Mouse (Mus musculus) liver, adult 2 months (tissue): ENCODE measurements around the gene 0610010F05Rik. TPM values are rescaled to one million over a fixed set of nuclear protein-coding genes. Genes with fewer than 3 reads are reported as not detected.

Source experiments
- DNase-seq: peaks from one replicate; pipeline ENCODE4 v3.0.0-alpha.2; 2011; ENCODE audit warnings: low read depth, low spot score; ENCODE audit errors: extremely low read depth
- H3K27ac ChIP-seq: fragments of 200-500 bp; replicated peaks from 2 replicates; pipeline ENCODE4 v1.5.1; 2012; ENCODE audit warnings: low read depth, mild to moderate bottlenecking, control low read depth, inconsistent platforms, low read length; ENCODE audit not compliant: insufficient read depth
- H3K27me3 ChIP-seq: fragments of 200-500 bp; 2 replicates; pipeline ENCODE4 v1.6.1; 2012; ENCODE audit warnings: mild to moderate bottlenecking, moderate library complexity, low read length, inconsistent platforms; ENCODE audit not compliant: control insufficient read depth, insufficient read depth
- H3K36me3 ChIP-seq: fragments of 200-500 bp; 2 replicates; pipeline ENCODE4 v1.6.1; 2012; ENCODE audit warnings: low read length, inconsistent platforms; ENCODE audit not compliant: control insufficient read depth, insufficient read depth
- H3K4me1 ChIP-seq: fragments of 200-500 bp; 2 replicates; pipeline ENCODE4 v1.6.1; 2011; ENCODE audit warnings: low read length; ENCODE audit not compliant: control insufficient read depth, insufficient read depth
- H3K4me3 ChIP-seq: fragments of 200-500 bp; 2 replicates; pipeline ENCODE4 v1.5.1; 2011; ENCODE audit warnings: low read depth, mild to moderate bottlenecking, control low read depth, low read length, moderate library complexity; ENCODE audit not compliant: insufficient read depth
- H3K79me2 ChIP-seq: fragments of 200-500 bp; 2 replicates; pipeline ENCODE4 v1.6.1; 2012; ENCODE audit warnings: inconsistent platforms, mild to moderate bottlenecking, low read length, moderate library complexity; ENCODE audit not compliant: control insufficient read depth, insufficient read depth
- H3K9ac ChIP-seq: fragments of 200-500 bp; 2 replicates; pipeline ENCODE4 v1.6.1; 2012; ENCODE audit warnings: low read depth, mild to moderate bottlenecking, control low read depth, inconsistent platforms, low read length
- CTCF ChIP-seq: fragments of 200-500 bp; IDR thresholded peaks from 2 replicates; pipeline ENCODE4 v1.5.1; 2011; ENCODE audit warnings: low read depth, low read length, control low read depth
- POLR2A ChIP-seq: fragments of 200-500 bp; IDR thresholded peaks from 2 replicates; pipeline ENCODE4 v1.6.1; 2011; ENCODE audit warnings: low read length, control low read depth; ENCODE audit not compliant: insufficient read depth; ENCODE audit errors: extremely low read depth
- WGBS: fragments of 180-500 bp; shearing (Covaris S2); methylation state at CpG from one replicate; pipeline ENCODE4 v1.1.7; 2018; 5-methylcytosine and 5-hydroxymethylcytosine counted together
- polyA plus RNA-seq: library from polyadenylated mRNA; depleted of rRNA; stranded (reverse); fragments of >200 nt; gene quantifications from 2 replicates; pipeline ENCODE4 v1.2.3, GENCODE M21; 2012
- total RNA-seq: library from RNA; depleted of rRNA; stranded (reverse); fragments of >200 nt; gene quantifications from 2 replicates; pipeline ENCODE4 v1.2.3, GENCODE M21; 2014

The 0610010F05Rik gene
- total and polyA plus RNA-seq, 2 experiments: 1.3 to 13.6 TPM

- H3K27ac ChIP-seq: no peak overlapping the region
- no peak overlapping the region for H3K4me3 ChIP-seq
- DNase-seq: peak; percentile 39
- H3K36me3 ChIP-seq: peaks cover 2% of the 10 kb centered on the region; the same call in 1 of the 2 replicates
- H3K9ac ChIP-seq: no peak overlapping the region
- TF ChIP-seq POLR2A: no peak
- TF ChIP-seq CTCF: no peak
- peaks cover 10% of the 10 kb centered on the region for H3K4me1 ChIP-seq
- no peaks in the 10 kb centered on the region for H3K27me3 ChIP-seq
- peaks cover 11% of the 10 kb centered on the region; the same call in 1 of the 2 replicates for H3K79me2 ChIP-seq
Measured at GRCm38 (mm10) chr11:23664232-23664631, 30.8 kb upstream of the 0610010F05Rik start.

DNA sequence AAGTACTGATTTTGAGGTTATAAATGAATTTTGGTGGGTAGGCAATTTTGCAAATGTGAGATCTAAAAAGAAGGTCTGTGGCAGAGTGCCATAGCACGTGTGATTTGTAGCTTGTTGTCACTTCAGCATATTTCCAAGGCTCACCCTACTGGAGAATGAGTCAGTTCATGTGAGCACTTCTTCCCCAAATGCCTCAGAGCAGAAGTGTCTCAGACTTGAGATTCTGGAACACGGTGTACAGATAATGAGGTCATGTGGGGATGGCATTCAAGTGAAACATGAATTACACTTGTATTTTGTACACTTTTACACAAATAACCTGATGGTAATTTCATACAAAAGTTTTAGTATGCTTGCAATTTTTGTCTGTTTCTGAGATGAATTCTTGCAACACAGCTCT lies 24.4 kb upstream of the 0610010F05Rik start:
- Histone ChIP-seq H3K27me3 (no peaks in the 10 kb centered on the region), H3K4me1 (peaks cover 12% of the 10 kb centered on the region), H3K79me2 (peaks cover 25% of the 10 kb centered on the region), H3K36me3 (peaks cover 3% of the 10 kb centered on the region; the same call in 1 of the 2 replicates), H3K9ac (no peak overlapping the region), H3K27ac (no peak overlapping the region), H3K4me3 (no peak overlapping the region)
- DNase-seq: peak; percentile 54
- TF ChIP-seq CTCF: no peak
- TF ChIP-seq POLR2A: no peak
- WGBS: 60% methylated on average over 2 of the region's 2 CpGs

DNA sequence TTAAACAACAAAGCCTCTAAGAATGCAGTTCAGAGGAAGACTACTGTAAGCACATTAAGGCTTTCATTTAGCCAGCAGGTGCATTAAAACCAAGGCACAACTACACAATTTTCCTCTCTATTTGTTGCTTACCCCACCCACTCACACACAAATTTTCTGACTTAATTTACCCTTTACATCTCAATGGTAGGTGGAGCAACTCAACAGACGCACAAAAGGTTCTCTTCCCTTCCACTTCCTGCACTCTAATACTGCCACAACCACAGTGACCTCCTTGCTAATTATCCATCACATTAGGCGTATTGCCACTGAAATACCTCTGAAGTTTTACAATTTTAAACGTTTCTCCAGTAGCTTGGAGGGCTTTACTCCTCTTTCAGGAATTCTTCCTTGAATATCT lies 20.2 kb upstream of the 0610010F05Rik start:
- TF ChIP-seq POLR2A: no peak
- TF ChIP-seq CTCF: no peak
- WGBS: 85% methylated on average over 3 of the region's 3 CpGs

GRCm38 (mm10) chr11:23647835-23648234 lies 14.4 kb upstream of the 0610010F05Rik start:
- Histone ChIP-seq H3K4me3 (no peak overlapping the region), H3K36me3 (peaks cover 19% of the 10 kb centered on the region), H3K79me2 (no peaks in the 10 kb centered on the region; the same call in 1 of the 2 replicates), H3K4me1 (no peaks in the 10 kb centered on the region), H3K27ac (no peak overlapping the region), H3K9ac (no peak overlapping the region), H3K27me3 (no peaks in the 10 kb centered on the region)
- TF ChIP-seq CTCF (no peak), POLR2A (no peak)
- no peak for DNase-seq
- 97% methylated on average over 3 of the region's 3 CpGs for WGBS

More for the DNA sequence above, 20.2 kb upstream of the 0610010F05Rik start:
- Histone ChIP-seq H3K36me3 (peaks cover 15% of the 10 kb centered on the region), H3K4me3 (no peak overlapping the region), H3K79me2 (peaks cover 11% of the 10 kb centered on the region), H3K27ac (no peak overlapping the region), H3K4me1 (peaks cover 9% of the 10 kb centered on the region; the same call in 1 of the 2 replicates), H3K9ac (no peak overlapping the region), H3K27me3 (no peaks in the 10 kb centered on the region)
- no peak for DNase-seq

DNA sequence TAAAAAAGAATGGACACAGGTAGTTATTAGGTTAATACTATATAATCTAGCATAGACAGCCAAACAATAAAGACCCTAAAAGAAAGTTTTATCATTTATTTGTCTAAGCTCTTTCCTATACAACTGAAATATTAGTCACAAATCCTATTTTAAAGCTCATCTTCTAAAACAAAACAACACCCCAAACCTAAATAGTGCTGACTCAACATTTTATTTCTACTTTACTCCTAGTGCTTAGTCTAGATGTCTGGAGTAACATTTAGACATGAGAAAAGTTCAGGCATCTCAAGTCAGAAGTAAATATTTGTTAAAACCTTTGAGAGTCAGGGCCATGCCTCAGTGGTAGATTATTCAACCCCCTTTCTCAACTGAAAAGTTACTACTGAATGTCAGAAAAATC lies 14.0 kb upstream of the 0610010F05Rik start:
- H3K27ac ChIP-seq: no peak overlapping the region
- no peaks in the 10 kb centered on the region for H3K27me3 ChIP-seq
- DNase-seq: no peak
- peaks cover 19% of the 10 kb centered on the region for H3K36me3 ChIP-seq
- H3K4me1 ChIP-seq: no peaks in the 10 kb centered on the region
- no peak for TF ChIP-seq POLR2A
- TF ChIP-seq CTCF: no peak
- H3K79me2 ChIP-seq: no peaks in the 10 kb centered on the region; the same call in 1 of the 2 replicates
- no peak overlapping the region for H3K9ac ChIP-seq
- H3K4me3 ChIP-seq: no peak overlapping the region

GRCm38 (mm10) chr11:23634573-23634972 lies 1.1 kb upstream of the 0610010F05Rik start:
- no peaks in the 10 kb centered on the region for H3K4me1 ChIP-seq
- H3K36me3 ChIP-seq: peaks cover 7% of the 10 kb centered on the region
- H3K4me3 ChIP-seq: no peak overlapping the region
- TF ChIP-seq POLR2A (no peak), CTCF (no peak)
- H3K9ac ChIP-seq: no peak overlapping the region
- no peaks in the 10 kb centered on the region for H3K79me2 ChIP-seq
- 69% methylated on average over 8 of the region's 8 CpGs for WGBS
- no peaks in the 10 kb centered on the region for H3K27me3 ChIP-seq
- DNase-seq: no peak
- H3K27ac ChIP-seq: no peak overlapping the region
